Mouse (Mus musculus) ES-Bruce4 (cell line): Measurements from ENCODE around the gene Gm6034.

Source experiments
- CTCF ChIP-seq: IDR thresholded peaks from one replicate; pipeline ENCODE4 v1.8.1; 2011; ENCODE audit warnings: low read depth, low read length
- EP300 ChIP-seq: IDR thresholded peaks from 2 replicates; pipeline ENCODE4 v1.6.1; 2011; ENCODE audit warnings: low read depth, low read length; ENCODE audit not compliant: insufficient read depth
- POLR2A ChIP-seq: IDR thresholded peaks from one replicate; pipeline ENCODE4 v1.8.1; 2011; ENCODE audit warnings: low read length; ENCODE audit not compliant: insufficient read depth

GRCm38 (mm10) chr17:36000349-36000748, 42.4 kb upstream of the Gm6034 start:
- TF ChIP-seq POLR2A: no peak
- TF ChIP-seq EP300: no peak
- no peak for TF ChIP-seq CTCF
